Mouse (Mus musculus) kidney, embryonic 15.5 days (tissue): ENCODE measurements around the gene Riok2. TPM values are rescaled to one million over a fixed set of nuclear protein-coding genes. Genes with fewer than 3 reads are reported as not detected.

Experiments used
- ATAC-seq: fragments of 200-750 bp; cut with Nextera tagmentation; replicated peaks from 2 replicates; pipeline ENCODE4 v1.8.0; 2017; ENCODE audit warnings: moderate TSS enrichment; ENCODE audit not compliant: low FRiP score
- H3K27ac ChIP-seq: fragments of 300-500 bp; sonication (generic); 2 replicates; pipeline ENCODE4 v1.5.1; 2015; ENCODE audit warnings: mild to moderate bottlenecking, inconsistent platforms
- H3K27me3 ChIP-seq: fragments of 300-500 bp; sonication (generic); 2 replicates; pipeline ENCODE4 v1.6.1; 2015; ENCODE audit warnings: inconsistent platforms
- H3K36me3 ChIP-seq: fragments of 300-500 bp; sonication (generic); 2 replicates; pipeline ENCODE4 v1.6.1; 2015; ENCODE audit warnings: inconsistent platforms
- H3K4me1 ChIP-seq: fragments of 300-500 bp; sonication (generic); 2 replicates; pipeline ENCODE4 v1.6.1; 2015; ENCODE audit warnings: inconsistent platforms
- H3K4me2 ChIP-seq: fragments of 300-500 bp; sonication (generic); 2 replicates; pipeline ENCODE4 v1.6.1; 2015; ENCODE audit warnings: moderate library complexity, mild to moderate bottlenecking, inconsistent platforms
- H3K4me3 ChIP-seq: fragments of 300-500 bp; sonication (generic); replicated peaks from 2 replicates; pipeline ENCODE4 v1.5.1; 2015; ENCODE audit warnings: mild to moderate bottlenecking, inconsistent platforms
- H3K9ac ChIP-seq: fragments of 300-500 bp; sonication (generic); 2 replicates; pipeline ENCODE4 v1.6.1; 2015; ENCODE audit warnings: mild to moderate bottlenecking, inconsistent platforms
- H3K9me3 ChIP-seq: fragments of 300-500 bp; sonication (generic); replicated peaks from 2 replicates; pipeline ENCODE4 v1.6.1; 2016; ENCODE audit warnings: inconsistent platforms
- WGBS: fragments of 180-500 bp; shearing (Covaris S2); methylation state at CpG from one replicate; pipeline ENCODE4 v1.1.7; 2015; ENCODE audit warnings: mixed read lengths; 5-methylcytosine and 5-hydroxymethylcytosine counted together
- polyA plus RNA-seq: library from polyadenylated mRNA; unstranded; fragments of >200 nt; fragmentation: Nextera tagmentation; extraction: Ambion mirVana; gene quantifications from 2 replicates; pipeline ENCODE4 v1.2.1, GENCODE M21; 2015

Riok2 gene
- polyA plus RNA-seq, 1 experiment from 2014 or later = 33.7 TPM

- 15% methylated on average over 2 of the region's 2 CpGs for WGBS
- no peak overlapping the region for H3K4me2 ChIP-seq
- no peaks in the 10 kb centered on the region for H3K9me3 ChIP-seq
- no peak overlapping the region for H3K9ac ChIP-seq
- H3K27ac ChIP-seq = peak overlapping the region; percentile 58
- peaks cover 9% of the 10 kb centered on the region; the same call in 1 of the 2 replicates for H3K4me1 ChIP-seq
- no peak overlapping the region for H3K4me3 ChIP-seq
- no peaks in the 10 kb centered on the region for H3K27me3 ChIP-seq
- ATAC-seq = peak; percentile 77; the same call in 1 of the 2 replicates
- H3K36me3 ChIP-seq = no peaks in the 10 kb centered on the region
These were observed 35.5 kb downstream of the Riok2 start for GRCm38 (mm10) chr17:17409601-17410000.

DNA sequence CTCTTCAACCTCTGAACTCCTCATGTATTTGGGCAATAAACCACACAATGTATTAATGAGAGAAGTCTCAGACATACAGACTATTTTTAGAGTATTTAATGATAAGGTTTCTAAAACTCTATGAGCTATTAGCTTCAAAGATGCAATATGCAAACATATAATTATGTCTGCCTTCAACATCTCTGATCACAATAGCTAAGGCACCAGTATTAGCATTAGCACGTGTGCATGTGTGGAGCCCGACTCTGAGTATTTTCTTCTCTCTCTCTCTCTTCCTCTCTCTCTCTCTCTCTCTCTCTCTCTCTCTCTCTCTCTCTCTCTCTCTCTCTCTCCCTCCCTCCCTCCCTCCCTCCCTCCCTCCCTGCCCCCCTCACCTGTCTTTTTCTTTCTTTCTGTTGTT, 37.3 kb downstream of the Riok2 start:
- no peak overlapping the region for H3K9ac ChIP-seq

GRCm38 (mm10) chr17:17412176-17412575, 38.1 kb downstream of the Riok2 start:
- Histone ChIP-seq H3K9me3 (no peaks in the 10 kb centered on the region), H3K4me1 (peaks cover 3% of the 10 kb centered on the region; the same call in 1 of the 2 replicates), H3K36me3 (no peaks in the 10 kb centered on the region), H3K27ac (no peak overlapping the region), H3K9ac (no peak overlapping the region), H3K4me2 (no peak overlapping the region), H3K4me3 (no peak overlapping the region), H3K27me3 (no peaks in the 10 kb centered on the region)
- WGBS = 93% methylated on average over 2 of the region's 2 CpGs
- no peak for ATAC-seq

More for the DNA sequence above, 37.3 kb downstream of the Riok2 start:
- Histone ChIP-seq H3K4me2 (no peak overlapping the region), H3K9me3 (no peaks in the 10 kb centered on the region), H3K36me3 (no peaks in the 10 kb centered on the region), H3K4me1 (peaks cover 3% of the 10 kb centered on the region; the same call in 1 of the 2 replicates), H3K4me3 (no peak overlapping the region), H3K27ac (no peak overlapping the region), H3K27me3 (no peaks in the 10 kb centered on the region)
- ATAC-seq = no peak
- 83% methylated on average over 2 of the region's 2 CpGs for WGBS

- Histone ChIP-seq H3K27ac (no peak overlapping the region), H3K27me3 (no peaks in the 10 kb centered on the region), H3K4me1 (peaks cover 3% of the 10 kb centered on the region; the same call in 1 of the 2 replicates), H3K4me2 (no peak overlapping the region), H3K4me3 (no peak overlapping the region), H3K9me3 (no peaks in the 10 kb centered on the region), H3K36me3 (no peaks in the 10 kb centered on the region), H3K9ac (no peak overlapping the region)
- ATAC-seq = no peak
- WGBS = 93% methylated on average over 3 of the region's 3 CpGs
These were observed 40.1 kb downstream of the Riok2 start for GRCm38 (mm10) chr17:17414206-17414605.

DNA sequence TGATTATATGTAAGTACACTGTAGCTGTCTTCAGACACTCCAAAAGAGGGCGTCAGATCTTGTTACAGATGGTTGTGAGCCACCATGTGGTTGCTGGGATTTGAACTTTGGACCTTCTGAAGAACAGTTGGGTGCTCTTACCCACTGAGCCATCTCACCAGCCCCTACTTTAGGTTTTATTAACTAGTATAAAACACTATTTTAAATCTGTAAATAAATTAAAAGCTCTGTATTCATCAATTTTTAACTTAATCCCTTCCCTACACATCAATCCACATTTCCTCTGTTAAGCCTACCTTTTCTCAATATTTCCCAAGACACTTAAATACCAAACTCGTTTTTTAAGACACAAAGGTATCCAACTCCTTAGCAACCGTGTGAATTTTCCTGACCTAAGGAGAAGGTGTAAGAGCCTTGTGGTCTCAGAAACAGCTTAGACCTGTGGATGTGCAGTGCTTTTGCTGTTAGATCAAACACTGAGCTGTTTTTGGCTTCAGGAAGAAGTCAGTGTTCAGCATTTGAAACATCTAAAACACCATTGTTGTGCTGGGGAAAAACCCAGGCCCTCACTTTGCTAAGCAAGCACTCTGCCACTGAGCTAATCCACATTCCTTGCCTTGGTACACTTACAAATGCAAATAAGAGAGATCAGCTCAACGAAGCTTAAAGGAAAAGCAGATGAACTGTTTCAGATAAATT, 50.6 kb downstream of the Riok2 start:
- ATAC-seq = no peak; the same call in 1 of the 2 replicates
- peak overlapping the region; percentile 68 for H3K27ac ChIP-seq

DNA sequence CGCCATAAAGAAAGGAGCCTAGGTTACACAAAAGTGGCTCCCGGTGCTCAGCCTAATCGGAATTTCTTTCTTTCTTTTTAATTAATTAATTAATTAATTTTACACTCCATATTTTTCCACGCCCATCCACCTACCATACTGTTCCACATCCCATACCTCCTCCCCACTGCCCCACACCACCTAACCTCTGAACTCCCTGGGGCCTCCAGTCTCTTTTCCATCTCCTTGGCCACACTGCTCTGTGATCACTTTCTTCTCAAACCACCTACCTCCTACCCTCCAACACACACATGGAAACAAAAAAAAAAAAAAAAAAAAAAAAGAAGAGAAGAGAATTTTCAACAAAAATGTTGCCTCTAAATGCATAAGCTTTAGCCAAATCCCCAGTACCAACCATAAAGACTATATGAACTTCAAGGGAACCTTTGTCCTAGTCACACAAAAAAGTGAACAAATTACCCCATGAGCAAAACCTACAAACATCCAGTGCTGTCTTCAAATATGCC, 51.3 kb downstream of the Riok2 start:
- 56% methylated on average over 4 of the region's 4 CpGs for WGBS
- peak overlapping the region; percentile 68; the same call in 1 of the 2 replicates for H3K27ac ChIP-seq

More for the DNA sequence above, 50.6 kb downstream of the Riok2 start:
- Histone ChIP-seq H3K9me3 (no peaks in the 10 kb centered on the region), H3K27me3 (no peaks in the 10 kb centered on the region), H3K4me3 (no peak overlapping the region), H3K4me1 (no peaks in the 10 kb centered on the region), H3K9ac (no peak overlapping the region), H3K4me2 (no peak overlapping the region), H3K36me3 (no peaks in the 10 kb centered on the region)
- WGBS = 45% methylated on average over 4 of the region's 4 CpGs

GRCm38 (mm10) chr17:17425906-17426305, 51.8 kb downstream of the Riok2 start:
- 50% methylated on average over 3 of the region's 3 CpGs for WGBS

More for the DNA sequence above, 51.3 kb downstream of the Riok2 start:
- 0 out of 2 replicates have a peak, but pooled peaks have one; percentile 43 for ATAC-seq
- Histone ChIP-seq H3K9me3 (no peaks in the 10 kb centered on the region), H3K9ac (no peak overlapping the region), H3K4me2 (no peak overlapping the region), H3K4me3 (no peak overlapping the region), H3K4me1 (no peaks in the 10 kb centered on the region), H3K27me3 (no peaks in the 10 kb centered on the region), H3K36me3 (no peaks in the 10 kb centered on the region)

GRCm38 (mm10) chr17:17428888-17429287, 54.8 kb downstream of the Riok2 start:
- no peaks in the 10 kb centered on the region for H3K36me3 ChIP-seq
- H3K9me3 ChIP-seq = no peaks in the 10 kb centered on the region
- no peak overlapping the region for H3K9ac ChIP-seq
- no peak overlapping the region for H3K27ac ChIP-seq
- no peak overlapping the region for H3K4me3 ChIP-seq
- H3K4me2 ChIP-seq = no peak overlapping the region
- 72% methylated on average over 2 of the region's 2 CpGs for WGBS
- no peak for ATAC-seq
- H3K4me1 ChIP-seq = no peaks in the 10 kb centered on the region
- no peaks in the 10 kb centered on the region for H3K27me3 ChIP-seq

More at GRCm38 (mm10) chr17:17425906-17426305, 51.8 kb downstream of the Riok2 start:
- Histone ChIP-seq H3K4me3 (no peak overlapping the region), H3K27me3 (no peaks in the 10 kb centered on the region), H3K4me2 (no peak overlapping the region), H3K27ac (0 out of 2 replicates have a peak overlapping the region, but pooled peaks have one; percentile 32), H3K4me1 (no peaks in the 10 kb centered on the region), H3K9me3 (no peaks in the 10 kb centered on the region), H3K36me3 (no peaks in the 10 kb centered on the region), H3K9ac (no peak overlapping the region)
- ATAC-seq = no peak

DNA sequence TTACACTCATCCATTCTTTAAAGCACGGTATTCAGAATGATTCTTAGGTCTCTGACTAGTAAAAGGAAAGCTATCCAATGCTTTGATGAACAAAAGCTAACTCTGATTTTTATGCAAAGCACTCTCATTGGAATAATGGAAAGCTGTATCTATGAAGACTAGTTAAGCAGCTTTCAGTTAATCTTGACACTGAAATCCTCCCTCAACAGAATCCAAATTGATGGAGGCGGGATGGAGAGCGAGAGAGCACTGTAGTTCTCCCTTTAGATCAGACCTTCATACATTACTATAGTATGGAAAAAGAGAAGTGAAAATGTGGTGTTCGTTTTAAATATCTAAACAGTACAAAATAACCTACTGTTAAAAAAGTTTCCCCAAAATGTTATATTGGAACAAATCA, 59.6 kb downstream of the Riok2 start:
- no peak overlapping the region for H3K4me2 ChIP-seq
- no peak overlapping the region for H3K9ac ChIP-seq
- H3K36me3 ChIP-seq = no peaks in the 10 kb centered on the region
- H3K4me3 ChIP-seq = no peak overlapping the region
- no peaks in the 10 kb centered on the region for H3K4me1 ChIP-seq
- ATAC-seq = no peak
- no peaks in the 10 kb centered on the region for H3K9me3 ChIP-seq
- 84% methylated on average over 4 of the region's 4 CpGs for WGBS
- H3K27me3 ChIP-seq = no peaks in the 10 kb centered on the region
- H3K27ac ChIP-seq = no peak overlapping the region

- ATAC-seq = no peak
- no peak overlapping the region for H3K4me3 ChIP-seq
- no peak overlapping the region for H3K9ac ChIP-seq
- no peaks in the 10 kb centered on the region for H3K9me3 ChIP-seq
- no peaks in the 10 kb centered on the region for H3K27me3 ChIP-seq
- no peaks in the 10 kb centered on the region for H3K36me3 ChIP-seq
- H3K27ac ChIP-seq = no peak overlapping the region
- H3K4me1 ChIP-seq = peaks cover 13% of the 10 kb centered on the region
- H3K4me2 ChIP-seq = no peak overlapping the region
These were observed 64.6 kb downstream of the Riok2 start for GRCm38 (mm10) chr17:17438576-17439191.

GRCm38 (mm10) chr17:17441876-17442498, 67.9 kb downstream of the Riok2 start:
- Histone ChIP-seq H3K4me3 (no peak overlapping the region), H3K4me2 (no peak overlapping the region), H3K27ac (peak overlapping the region; percentile 74), H3K9me3 (no peaks in the 10 kb centered on the region), H3K4me1 (peaks cover 16% of the 10 kb centered on the region), H3K9ac (no peak overlapping the region), H3K27me3 (no peaks in the 10 kb centered on the region), H3K36me3 (no peaks in the 10 kb centered on the region)
- peak; percentile 97 for ATAC-seq
- 26% methylated on average over 4 of the region's 4 CpGs for WGBS
